ENCODE assay signal across 15 mouse cellular contexts in the genomic region with DNA sequence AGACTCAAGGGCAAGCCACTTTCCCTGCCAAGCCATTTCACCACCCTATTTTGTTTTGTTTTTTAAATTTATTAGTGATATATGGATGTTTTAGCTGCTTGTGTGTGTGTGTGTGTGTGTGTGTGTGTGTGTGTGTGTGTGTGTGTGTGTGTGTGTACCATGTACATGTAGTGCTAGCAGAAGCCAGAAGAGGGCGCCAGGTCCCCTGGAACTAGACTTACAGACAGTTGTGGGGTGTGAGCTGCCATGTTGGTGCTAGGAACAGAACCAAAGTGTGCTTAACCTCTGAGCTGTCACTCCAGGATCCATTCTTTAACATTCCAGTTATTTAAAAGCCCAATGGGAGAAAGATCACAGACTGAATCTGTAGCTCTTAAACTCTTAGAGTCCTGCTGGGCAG. TPM values are rescaled to one million over a fixed set of nuclear protein-coding genes. Genes with fewer than 3 reads are reported as not detected.
DNase-seq lines count a peak whose midpoint lies in the region; ATAC-seq and TF ChIP-seq lines count a peak whose summit lies in the region.
"Had no signal": no experiment of that assay in that cellular context is flagged by ENCODE, and none has a peak within 500 bp of the region (broad histone marks: within the 10 kb centered on the region; RNA-seq: fewer than 3 reads in every experiment).

No protein-coding gene starts in this region.

- H3K4me2 ChIP-seq in forebrain, postnatal 0 days (ENCODE audit: low read depth) = no peak overlapping the region
- H3K4me2 ChIP-seq in forebrain, embryonic 11.5 days (ENCODE audit: low read depth, low read length, severe bottlenecking) = no peak overlapping the region
- H3K4me2 ChIP-seq: embryonic facial prominence, embryonic 15.5 days; heart, embryonic 13.5 days; limb, embryonic 15.5 days had no signal

- peaks cover 32% of the 10 kb centered on the region for H3K36me3 ChIP-seq in forebrain, postnatal 0 days (ENCODE audit: insufficient read depth)
- H3K36me3 ChIP-seq in forebrain, embryonic 11.5 days (ENCODE audit: control insufficient read depth, insufficient read depth, low read length) = peaks cover 15% of the 10 kb centered on the region
- H3K36me3 ChIP-seq in MEL (ENCODE audit: control insufficient read depth in 1 of 2, insufficient read depth in 2 of 2, low read length in 2 of 2) = peaks cover 5% of the 10 kb centered on the region in 2 experiments; a peak in 3 of 4 replicates

- TF ChIP-seq POLR2A in MEL (IDR thresholded peaks at IDR 0.05; ENCODE audit: control insufficient read depth in 1 of 2, insufficient read depth in 1 of 2, low read depth in 1 of 2, low read length in 2 of 2, poor library complexity in 1 of 2) = no peak

- no peak for DNase-seq in forebrain, postnatal 0 days
- no peak for DNase-seq in forebrain, embryonic 11.5 days (ENCODE audit: low spot score)
- DNase-seq in left cerebral cortex, postnatal 14 days (ENCODE audit: low spot score in 2 of 2) = peak; percentile 21 to 42
- no peak for DNase-seq in left cerebral cortex, adult 8-10 months (ENCODE audit: low spot score in 2 of 2)
- peak; percentile 49 for DNase-seq in A20 (ENCODE audit: low read depth, low spot score)
- peak; percentile 63 for DNase-seq in MEL (ENCODE audit: low read depth, low spot score)
- no peak for DNase-seq in spleen, postnatal 14 days (ENCODE audit: low spot score in 2 of 2)
- DNase-seq: adrenal gland, postnatal 25 days; cerebellum, adult 9-11 months had no signal

- no peak for ATAC-seq in forebrain, postnatal 0 days
- no peak for ATAC-seq in forebrain, embryonic 11.5 days (replicated peaks; ENCODE audit: low FRiP score)
- ATAC-seq in activated CD4-positive, CD25-positive, alpha-beta regulatory T cell, adult 4 months = no peak

- no peaks in the 10 kb centered on the region for H3K79me2 ChIP-seq in MEL (ENCODE audit: control insufficient read depth, insufficient read depth, low read length, poor library complexity)

- no peak overlapping the region for H3K9ac ChIP-seq in forebrain, postnatal 0 days
- H3K9ac ChIP-seq in forebrain, embryonic 11.5 days (ENCODE audit: low read length) = no peak overlapping the region
- no peak overlapping the region for H3K9ac ChIP-seq in MEL (ENCODE audit: control insufficient read depth, low read depth, low read length, poor library complexity, severe bottlenecking)
- H3K9ac ChIP-seq: embryonic facial prominence, embryonic 15.5 days; heart, embryonic 13.5 days; limb, embryonic 15.5 days had no signal

- H3K27ac ChIP-seq in forebrain, postnatal 0 days (ENCODE audit: low read depth, low read length) = no peak overlapping the region
- H3K27ac ChIP-seq in forebrain, embryonic 11.5 days (ENCODE audit: low read depth, low read length) = no peak overlapping the region
- H3K27ac ChIP-seq in MEL (ENCODE audit: control insufficient read depth, low read depth, low read length) = no peak overlapping the region
- H3K27ac ChIP-seq: embryonic facial prominence, embryonic 15.5 days; heart, embryonic 13.5 days; limb, embryonic 15.5 days had no signal

- intact Hi-C loops in left cerebral cortex, postnatal 14 days (cut with DNase I) = loop anchor here (10.0 kb wide), 1 partner anchor 48 kb away; a partner anchor contains a TSS

- 78% methylated on average over 1 of the region's 1 CpGs for WGBS in forebrain, postnatal 0 days
- WGBS in forebrain, embryonic 11.5 days = 75% methylated on average over 1 of the region's 1 CpGs

- TF ChIP-seq CTCF in forebrain, postnatal 0 days (IDR thresholded peaks at IDR 0.05; ENCODE audit: low read depth) = peak; percentile 33
- peak in 2 of 3 experiments; percentile 49 to 61; a peak in 5 of 6 replicates for TF ChIP-seq CTCF in MEL (IDR thresholded peaks at IDR 0.05 in 2 of 3, conservative IDR thresholded peaks at IDR 0.05 in 1 of 3; ENCODE audit: control insufficient read depth in 1 of 3, insufficient read depth in 1 of 3, low read depth in 2 of 3, low read length in 3 of 3, poor library complexity in 1 of 3, severe bottlenecking in 1 of 3)

- H3K4me1 ChIP-seq in forebrain, postnatal 0 days (ENCODE audit: insufficient read depth) = no peaks in the 10 kb centered on the region
- H3K4me1 ChIP-seq in forebrain, embryonic 11.5 days (replicated peaks; ENCODE audit: control insufficient read depth, insufficient read depth, low read length) = no peaks in the 10 kb centered on the region
- peaks cover 3 to 6% of the 10 kb centered on the region in 2 experiments; a peak in 2 of 4 replicates for H3K4me1 ChIP-seq in MEL (ENCODE audit: control insufficient read depth in 1 of 2, insufficient read depth in 2 of 2, low read length in 2 of 2)
- H3K4me1 ChIP-seq: embryonic facial prominence, embryonic 15.5 days had no signal

- TF ChIP-seq EP300 in MEL (IDR thresholded peaks at IDR 0.05; ENCODE audit: low read depth in 1 of 2, low read length in 2 of 2) = no peak

- peak; percentile 23 for TF ChIP-seq RAD21 in MEL (IDR thresholded peaks at IDR 0.05; ENCODE audit: low read depth, low read length)

- no peaks in the 10 kb centered on the region for H3K9me3 ChIP-seq in forebrain, postnatal 0 days (ENCODE audit: low read length)
- peaks cover 2% of the 10 kb centered on the region; the same call in 1 of the 2 replicates for H3K9me3 ChIP-seq in forebrain, embryonic 11.5 days (ENCODE audit: control insufficient read depth, low read length)
- H3K9me3 ChIP-seq in MEL (replicated peaks; ENCODE audit: insufficient read depth, low read length) = no peaks in the 10 kb centered on the region
- H3K9me3 ChIP-seq: heart, embryonic 13.5 days; limb, embryonic 15.5 days had no signal

- no peak overlapping the region for H3K4me3 ChIP-seq in forebrain, postnatal 0 days (ENCODE audit: low read depth, low read length)
- H3K4me3 ChIP-seq in forebrain, embryonic 11.5 days (ENCODE audit: low read depth, low read length) = no peak overlapping the region
- H3K4me3 ChIP-seq in MEL (ENCODE audit: control insufficient read depth in 1 of 2, insufficient read depth in 1 of 2, low read depth in 2 of 2, low read length in 2 of 2) = no peak overlapping the region
- H3K4me3 ChIP-seq: embryonic facial prominence, embryonic 15.5 days; heart, embryonic 13.5 days; limb, embryonic 15.5 days; megakaryocyte, embryonic 14.5 days; myocyte had no signal

- no peaks in the 10 kb centered on the region for H3K27me3 ChIP-seq in forebrain, postnatal 0 days (ENCODE audit: insufficient read depth, low read length)
- H3K27me3 ChIP-seq in forebrain, embryonic 11.5 days (ENCODE audit: control insufficient read depth, insufficient read depth, low read length) = no peaks in the 10 kb centered on the region
- H3K27me3 ChIP-seq in MEL (ENCODE audit: control insufficient read depth in 1 of 2, insufficient read depth in 2 of 2, low read length in 2 of 2) = no peaks in the 10 kb centered on the region
- H3K27me3 ChIP-seq: embryonic facial prominence, embryonic 15.5 days; heart, embryonic 13.5 days; limb, embryonic 15.5 days had no signal

RNA-seq across cellular contexts. Expression of a gene that starts 7.3 kb away (rescaled TPM):
- total RNA-seq in forebrain, postnatal 0 days (2014; rRNA removed) = 35.6 and 43.1 TPM in 2 replicates
- 64.8 and 66.6 TPM in 2 replicates for polyA plus RNA-seq in forebrain, postnatal 0 days (2015; fragmentation: Nextera tagmentation; extraction: Ambion mirVana)
- 126 and 132 TPM in 2 replicates for polyA plus RNA-seq in forebrain, embryonic 11.5 days (2014; fragmentation: Nextera tagmentation; extraction: Ambion mirVana)
- 10 to 100 TPM; 52.1 to 52.7 TPM for total RNA-seq in left cerebral cortex, postnatal 14 days (2021)
- total RNA-seq in left cerebral cortex, adult 8-10 months (2022) = 10 to 100 TPM; 47.1 to 49.2 (median 47.9) TPM
- 60.0 and 68.1 TPM in 2 replicates for total RNA-seq in MEL (2012; rRNA removed)
- polyA plus RNA-seq in MEL (2012; ENCODE audit: insufficient read depth in 1 of 2, insufficient read length in 2 of 2, low read depth in 1 of 2, low replicate concordance in 2 of 2, missing spikeins in 1 of 2) = 100 to 1,000 TPM; 125 to 183 TPM
- polyA plus RNA-seq in activated CD4-positive, CD25-positive, alpha-beta regulatory T cell, adult 4 months (2017; shearing (Covaris generic)) = 10 to 100 TPM; 17.7 to 26.8 TPM

RNA-seq across cellular contexts. Expression of a gene that starts 7.4 kb away (rescaled TPM):
- 53.3 and 59.0 TPM in 2 replicates for total RNA-seq in forebrain, postnatal 0 days (2014; rRNA removed)
- 21.0 and 23.2 TPM in 2 replicates for polyA plus RNA-seq in forebrain, postnatal 0 days (2015; fragmentation: Nextera tagmentation; extraction: Ambion mirVana)
- polyA plus RNA-seq in forebrain, embryonic 11.5 days (2014; fragmentation: Nextera tagmentation; extraction: Ambion mirVana) = 11.1 and 12.9 TPM in 2 replicates
- total RNA-seq in left cerebral cortex, postnatal 14 days (2021) = 10 to 100 TPM; 53.9 to 58.8 TPM
- total RNA-seq in left cerebral cortex, adult 8-10 months (2022) = 10 to 100 TPM; 50.1 to 52.2 (median 50.9) TPM
- 17.0 and 24.6 TPM in 2 replicates for total RNA-seq in MEL (2012; rRNA removed)
- polyA plus RNA-seq in MEL (2012; ENCODE audit: insufficient read depth in 1 of 2, insufficient read length in 2 of 2, low read depth in 1 of 2, low replicate concordance in 2 of 2, missing spikeins in 1 of 2) = 10 to 100 TPM in 1 of 2 experiments, not detected in 1; 23.4 TPM
- 10 to 100 TPM; 14.4 to 24.7 TPM for polyA plus RNA-seq in activated CD4-positive, CD25-positive, alpha-beta regulatory T cell, adult 4 months (2017; shearing (Covaris generic))

RNA-seq across cellular contexts. Expression of a gene that starts 28.6 kb away (rescaled TPM):
- 23.2 and 28.6 TPM in 2 replicates for total RNA-seq in forebrain, postnatal 0 days (2014; rRNA removed)
- 59.9 and 69.7 TPM in 2 replicates for polyA plus RNA-seq in forebrain, postnatal 0 days (2015; fragmentation: Nextera tagmentation; extraction: Ambion mirVana)
- polyA plus RNA-seq in forebrain, embryonic 11.5 days (2014; fragmentation: Nextera tagmentation; extraction: Ambion mirVana) = 3.9 and 4.5 TPM in 2 replicates
- 10 to 100 TPM; 49.0 to 49.5 TPM for total RNA-seq in left cerebral cortex, postnatal 14 days (2021)
- total RNA-seq in left cerebral cortex, adult 8-10 months (2022) = 10 to 100 TPM; 53.1 to 58.8 (median 56.7) TPM
- not detected in 2 replicates for total RNA-seq in MEL (2012; rRNA removed)
- polyA plus RNA-seq in MEL (2012; ENCODE audit: insufficient read depth in 1 of 2, insufficient read length in 2 of 2, low read depth in 1 of 2, low replicate concordance in 2 of 2, missing spikeins in 1 of 2) = not detected
- under 1 TPM; 0.68 to 0.94 TPM for polyA plus RNA-seq in activated CD4-positive, CD25-positive, alpha-beta regulatory T cell, adult 4 months (2017; shearing (Covaris generic))

RNA-seq across cellular contexts. Expression of a gene that starts 31.8 kb away (rescaled TPM):
- 9.5 and 13.8 TPM in 2 replicates for total RNA-seq in forebrain, postnatal 0 days (2014; rRNA removed)
- polyA plus RNA-seq in forebrain, postnatal 0 days (2015; fragmentation: Nextera tagmentation; extraction: Ambion mirVana) = 19.2 and 25.7 TPM in 2 replicates
- 74.1 and 79.7 TPM in 2 replicates for polyA plus RNA-seq in forebrain, embryonic 11.5 days (2014; fragmentation: Nextera tagmentation; extraction: Ambion mirVana)
- 1 to 10 TPM; 3.7 to 4.0 TPM for total RNA-seq in left cerebral cortex, postnatal 14 days (2021)
- total RNA-seq in left cerebral cortex, adult 8-10 months (2022) = 1 to 10 TPM; 2.2 to 4.7 (median 3.8) TPM
- total RNA-seq in MEL (2012; rRNA removed) = 9.1 and 14.5 TPM in 2 replicates
- polyA plus RNA-seq in MEL (2012; ENCODE audit: insufficient read depth in 1 of 2, insufficient read length in 2 of 2, low read depth in 1 of 2, low replicate concordance in 2 of 2, missing spikeins in 1 of 2) = 1 to 10 TPM in 1 of 2 experiments, not detected in 1; 8.2 TPM
- 10 to 100 TPM; 12.3 to 13.4 TPM for polyA plus RNA-seq in activated CD4-positive, CD25-positive, alpha-beta regulatory T cell, adult 4 months (2017; shearing (Covaris generic))

RNA-seq across cellular contexts. Expression of a gene that starts 40.0 kb away (rescaled TPM):
- 68.0 and 76.5 TPM in 2 replicates for total RNA-seq in forebrain, postnatal 0 days (2014; rRNA removed)
- 78.0 and 82.4 TPM in 2 replicates for polyA plus RNA-seq in forebrain, postnatal 0 days (2015; fragmentation: Nextera tagmentation; extraction: Ambion mirVana)
- polyA plus RNA-seq in forebrain, embryonic 11.5 days (2014; fragmentation: Nextera tagmentation; extraction: Ambion mirVana) = 41.8 and 44.3 TPM in 2 replicates
- 10 to 100 TPM; 44.9 to 49.9 TPM for total RNA-seq in left cerebral cortex, postnatal 14 days (2021)
- 10 to 100 TPM; 31.1 to 41.9 (median 37.1) TPM for total RNA-seq in left cerebral cortex, adult 8-10 months (2022)
- 70.8 and 75.9 TPM in 2 replicates for total RNA-seq in MEL (2012; rRNA removed)
- 10 to 100 TPM in 1 of 2 experiments, not detected in 1; 57.5 TPM for polyA plus RNA-seq in MEL (2012; ENCODE audit: insufficient read depth in 1 of 2, insufficient read length in 2 of 2, low read depth in 1 of 2, low replicate concordance in 2 of 2, missing spikeins in 1 of 2)
- polyA plus RNA-seq in activated CD4-positive, CD25-positive, alpha-beta regulatory T cell, adult 4 months (2017; shearing (Covaris generic)) = 10 to 100 TPM; 51.8 to 71.5 TPM

Comparison
In these comparisons a context has a peak if more than half of its experiments do, and no peak if none do; other contexts are left out.
1. DNase-seq: peak in left cerebral cortex, postnatal 14 days (2 of 2), A20 (single experiment) and MEL (single experiment); none in forebrain, postnatal 0 days (single experiment), forebrain, embryonic 11.5 days (single experiment), left cerebral cortex, adult 8-10 months (0 of 2) and spleen, postnatal 14 days (0 of 2).
2. RNA of a gene that starts 28.6 kb away (total RNA-seq): 53.1 to 58.8 TPM in left cerebral cortex, adult 8-10 months, 49.0 to 49.5 TPM in left cerebral cortex, postnatal 14 days and 23.2 to 28.6 TPM in forebrain, postnatal 0 days; not detected in MEL; every median in the first group is over 10 times any median in the second.